28 mouse cellular contexts compared by ENCODE assay signal in the genomic region with DNA sequence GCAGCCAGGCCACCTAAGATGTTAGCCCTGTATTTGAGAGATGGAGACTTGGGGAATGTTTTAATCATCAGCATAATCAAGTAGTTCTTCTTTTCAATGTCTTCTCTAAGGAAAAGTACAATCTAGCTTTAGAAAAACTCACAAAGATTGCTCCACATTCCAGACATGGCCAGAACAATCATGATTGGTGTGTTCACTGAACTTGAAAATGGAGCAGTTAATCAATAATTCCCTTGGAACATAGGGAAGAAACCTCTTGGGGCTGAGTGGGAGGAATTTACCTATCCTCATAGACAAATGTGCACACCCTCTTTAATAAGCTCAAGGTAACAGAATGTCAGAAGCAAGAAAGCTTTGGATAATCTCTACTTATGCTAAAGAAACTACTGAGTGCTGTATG.
"Had no signal": no experiment of that assay in that cellular context is flagged by ENCODE, and none has a peak within 500 bp of the region (broad histone marks: within the 10 kb centered on the region; RNA-seq: fewer than 3 reads in every experiment).

No protein-coding gene starts in this region.

- ATAC-seq: forebrain, embryonic 13.5 days; forebrain, embryonic 14.5 days; forebrain, embryonic 15.5 days; forebrain, embryonic 16.5 days; forebrain, postnatal 0 days had no signal

- H3K4me1 ChIP-seq: embryonic facial prominence, embryonic 10.5 days; embryonic facial prominence, embryonic 12.5 days; embryonic facial prominence, embryonic 13.5 days; embryonic facial prominence, embryonic 15.5 days; forebrain, embryonic 10.5 days; forebrain, embryonic 12.5 days; forebrain, embryonic 13.5 days; forebrain, embryonic 15.5 days had no signal

- H3K27ac ChIP-seq: embryonic facial prominence, embryonic 10.5 days; embryonic facial prominence, embryonic 12.5 days; embryonic facial prominence, embryonic 13.5 days; embryonic facial prominence, embryonic 15.5 days; forebrain, embryonic 10.5 days; forebrain, embryonic 12.5 days; forebrain, embryonic 13.5 days; forebrain, embryonic 15.5 days; gastrocnemius, adult 2 months had no signal

- H3K9ac ChIP-seq: embryonic facial prominence, embryonic 12.5 days; embryonic facial prominence, embryonic 13.5 days; embryonic facial prominence, embryonic 15.5 days; forebrain, embryonic 12.5 days; forebrain, embryonic 13.5 days; forebrain, embryonic 15.5 days; forebrain, postnatal 0 days had no signal

- H3K27me3 ChIP-seq: embryonic facial prominence, embryonic 12.5 days; embryonic facial prominence, embryonic 13.5 days; embryonic facial prominence, embryonic 15.5 days; forebrain, embryonic 12.5 days; forebrain, embryonic 13.5 days; forebrain, embryonic 15.5 days had no signal

- H3K4me3 ChIP-seq: embryonic facial prominence, embryonic 10.5 days; embryonic facial prominence, embryonic 12.5 days; embryonic facial prominence, embryonic 13.5 days; embryonic facial prominence, embryonic 15.5 days; erythroblast, embryonic 14.5 days; forebrain, embryonic 10.5 days; forebrain, embryonic 12.5 days; forebrain, embryonic 13.5 days; forebrain, embryonic 15.5 days; gastrocnemius, adult 2 months had no signal

- DNase-seq: cerebellum, adult 18-20 months; cerebellum, adult 2 months; cerebellum, adult 8-10 months; cerebellum, adult 9-10 months; cerebellum, adult 9-11 months; cerebellum, postnatal 10 days; cerebellum, postnatal 14 days; cerebellum, postnatal 25 days; cerebellum, postnatal 36 days; embryo, embryonic 11 days; forebrain, postnatal 0 days; gastrocnemius, adult 2 months; gastrocnemius, postnatal 10 days; gastrocnemius, postnatal 14 days; gastrocnemius, postnatal 25 days; gastrocnemius, postnatal 36 days; heart, adult 18-20 months had no signal

- H3K36me3 ChIP-seq: embryonic facial prominence, embryonic 10.5 days; embryonic facial prominence, embryonic 12.5 days; embryonic facial prominence, embryonic 13.5 days; embryonic facial prominence, embryonic 15.5 days; forebrain, embryonic 10.5 days; forebrain, embryonic 12.5 days; forebrain, embryonic 15.5 days had no signal

- H3K9me3 ChIP-seq: embryonic facial prominence, embryonic 10.5 days; embryonic facial prominence, embryonic 12.5 days; embryonic facial prominence, embryonic 13.5 days; embryonic facial prominence, embryonic 15.5 days; forebrain, embryonic 10.5 days; forebrain, embryonic 12.5 days; forebrain, embryonic 13.5 days; forebrain, embryonic 15.5 days had no signal

- H3K4me2 ChIP-seq: embryonic facial prominence, embryonic 12.5 days; embryonic facial prominence, embryonic 13.5 days; embryonic facial prominence, embryonic 15.5 days; forebrain, embryonic 12.5 days; forebrain, embryonic 13.5 days; forebrain, embryonic 15.5 days had no signal
